Mouse (Mus musculus): ENCODE data around the gene Ttc3.
"Not testable (repeated sequence)": the region's sequence is repeated elsewhere in the genome, so short reads cannot be mapped to it uniquely, and the experiment has no call there.

The Ttc3 gene

GRCm38 (mm10) chr16:94370173-94370914 lies at the start of gene Ttc3:
Ttc3 (plus strand) TSS chr16:94370618.
- peak; percentile 98 for DNase-seq

GRCm38 (mm10) chr16:94323681-94324080 lies 46.7 kb upstream of the Ttc3 start:
- no peak for DNase-seq

GRCm38 (mm10) chr16:94326008-94326407 lies 44.4 kb upstream of the Ttc3 start:
- DNase-seq, result no peak

GRCm38 (mm10) chr16:94327781-94328711 lies 42.4 kb upstream of the Ttc3 start, which contains the start of gene Ripply3:
Ripply3 (plus strand) TSS chr16:94328420.
- no peak for DNase-seq

GRCm38 (mm10) chr16:94328881-94329867 lies 41.2 kb upstream of the Ttc3 start:
- no peak for DNase-seq

GRCm38 (mm10) chr16:94330429-94330828 lies 40.0 kb upstream of the Ttc3 start:
- DNase-seq, result no peak

GRCm38 (mm10) chr16:94331233-94331885 lies 39.1 kb upstream of the Ttc3 start:
- no peak for DNase-seq

- peak; percentile 44 for DNase-seq
Measured at GRCm38 (mm10) chr16:94331886-94332252, 38.5 kb upstream of the Ttc3 start.

GRCm38 (mm10) chr16:94335656-94336055 lies 34.8 kb upstream of the Ttc3 start:
- no peak for DNase-seq

GRCm38 (mm10) chr16:94339164-94340160 lies 31.0 kb upstream of the Ttc3 start:
- DNase-seq, result not testable (repeated sequence)

- no peak for DNase-seq
Measured at GRCm38 (mm10) chr16:94345733-94346132, 24.7 kb upstream of the Ttc3 start.

- no peak for DNase-seq
Measured at GRCm38 (mm10) chr16:94347080-94347731, 23.2 kb upstream of the Ttc3 start.

GRCm38 (mm10) chr16:94348779-94349178 lies 21.6 kb upstream of the Ttc3 start:
- DNase-seq, result no peak

- no peak for DNase-seq
Measured at GRCm38 (mm10) chr16:94349588-94350286, 20.7 kb upstream of the Ttc3 start.

GRCm38 (mm10) chr16:94350287-94350677 lies 20.1 kb upstream of the Ttc3 start:
- DNase-seq, result no peak

- no peak for DNase-seq
Measured at GRCm38 (mm10) chr16:94354450-94354849, 16.0 kb upstream of the Ttc3 start.

GRCm38 (mm10) chr16:94356046-94356445 lies 14.4 kb upstream of the Ttc3 start:
- DNase-seq, result no peak

GRCm38 (mm10) chr16:94356776-94357494 lies 13.5 kb upstream of the Ttc3 start:
- no peak for DNase-seq

GRCm38 (mm10) chr16:94358091-94358490 lies 12.3 kb upstream of the Ttc3 start:
- no peak for DNase-seq
